Mouse (Mus musculus): ENCODE results near the gene Ugt1a1. TPM values are rescaled to one million over a fixed set of nuclear protein-coding genes. Genes with fewer than 3 reads are reported as not detected.
A peak's percentile ranks its signal among the peaks of the same experiment; 100 is the strongest.
"Not testable (repeated sequence)": the region's sequence is repeated elsewhere in the genome, so short reads cannot be mapped to it uniquely, and the experiment has no call there.

Gene Ugt1a1
- total RNA-seq (2021): not detected

- DNase-seq (ENCODE audit: extremely low spot score in 1 of 2, low spot score in 1 of 2): no peak
Observed at GRCm38 (mm10) chr1:88211812-88212211, at the start of gene Ugt1a1. TSS of gene Ugt1a1 (plus strand) at chr1:88211959.

GRCm38 (mm10) chr1:88165711-88166110, 46.0 kb upstream of the Ugt1a1 start, which contains the start of gene Ugt1a5:
TSS of gene Ugt1a5 (plus strand) at chr1:88166012.
- no peak for DNase-seq (ENCODE audit: extremely low spot score in 1 of 2, low spot score in 1 of 2)

- not testable (repeated sequence) for DNase-seq (ENCODE audit: extremely low spot score in 1 of 2, low spot score in 1 of 2)
Observed at GRCm38 (mm10) chr1:88172190-88172589, 39.6 kb upstream of the Ugt1a1 start.

- no peak for DNase-seq (ENCODE audit: extremely low spot score in 1 of 2, low spot score in 1 of 2)
Observed at GRCm38 (mm10) chr1:88179657-88180056, 32.1 kb upstream of the Ugt1a1 start.

GRCm38 (mm10) chr1:88186325-88186935, 25.3 kb upstream of the Ugt1a1 start:
- no peak for DNase-seq (ENCODE audit: extremely low spot score in 1 of 2, low spot score in 1 of 2)

GRCm38 (mm10) chr1:88192136-88192535, 19.6 kb upstream of the Ugt1a1 start:
- DNase-seq (ENCODE audit: extremely low spot score in 1 of 2, low spot score in 1 of 2): no peak

GRCm38 (mm10) chr1:88195687-88196086, 16.1 kb upstream of the Ugt1a1 start:
- no peak for DNase-seq (ENCODE audit: extremely low spot score in 1 of 2, low spot score in 1 of 2)

- no peak for DNase-seq (ENCODE audit: extremely low spot score in 1 of 2, low spot score in 1 of 2)
Observed at GRCm38 (mm10) chr1:88197443-88197842, 14.3 kb upstream of the Ugt1a1 start.

- no peak for DNase-seq (ENCODE audit: extremely low spot score in 1 of 2, low spot score in 1 of 2)
Observed at GRCm38 (mm10) chr1:88199996-88200395, 11.8 kb upstream of the Ugt1a1 start.

- no peak for DNase-seq (ENCODE audit: extremely low spot score in 1 of 2, low spot score in 1 of 2)
Observed at GRCm38 (mm10) chr1:88200456-88200855, 11.3 kb upstream of the Ugt1a1 start, which contains the start of gene Ugt1a2. TSS of gene Ugt1a2 (plus strand) at chr1:88200601.

- peak; percentile 68 to 72 for DNase-seq (ENCODE audit: extremely low spot score in 1 of 2, low spot score in 1 of 2)
Observed at GRCm38 (mm10) chr1:88205294-88205922, 6.4 kb upstream of the Ugt1a1 start, which contains the start of gene Dnajb3. TSS of gene Dnajb3 (minus strand) at chr1:88205782.

- DNase-seq (ENCODE audit: extremely low spot score in 1 of 2, low spot score in 1 of 2): no peak
Observed at GRCm38 (mm10) chr1:88206843-88207479, 4.8 kb upstream of the Ugt1a1 start.

- no peak for DNase-seq (ENCODE audit: extremely low spot score in 1 of 2, low spot score in 1 of 2)
Observed at GRCm38 (mm10) chr1:88212341-88213045, 734 bp downstream of the Ugt1a1 start.

GRCm38 (mm10) chr1:88213061-88213460, 1.3 kb downstream of the Ugt1a1 start:
- no peak for DNase-seq (ENCODE audit: extremely low spot score in 1 of 2, low spot score in 1 of 2)

- DNase-seq (ENCODE audit: extremely low spot score in 1 of 2, low spot score in 1 of 2): no peak
Observed at GRCm38 (mm10) chr1:88213766-88214461, 2.2 kb downstream of the Ugt1a1 start.

GRCm38 (mm10) chr1:88214462-88214952, 2.7 kb downstream of the Ugt1a1 start:
- DNase-seq (ENCODE audit: extremely low spot score in 1 of 2, low spot score in 1 of 2): no peak

- no peak for DNase-seq (ENCODE audit: extremely low spot score in 1 of 2, low spot score in 1 of 2)
Observed at GRCm38 (mm10) chr1:88215466-88216380, 4.0 kb downstream of the Ugt1a1 start.

- DNase-seq (ENCODE audit: extremely low spot score in 1 of 2, low spot score in 1 of 2): no peak
Observed at GRCm38 (mm10) chr1:88216551-88216950, 4.8 kb downstream of the Ugt1a1 start.

- no peak for DNase-seq (ENCODE audit: extremely low spot score in 1 of 2, low spot score in 1 of 2)
Observed at GRCm38 (mm10) chr1:88217144-88217543, 5.4 kb downstream of the Ugt1a1 start.
